Mouse (Mus musculus) lung, postnatal 4 days (tissue): ENCODE measurements around the gene Hcls1.
A peak's percentile ranks its signal among the peaks of the same experiment; 100 is the strongest.

Source experiments
- DNase-seq, 2 experiments: peaks; one replicate each; pipeline ENCODE4 v3.0.0; 2021

Hcls1 gene

GRCm38 (mm10) chr16:36989999-36990625 is 55.3 kb downstream of the Hcls1 start, which contains the start of gene Fbxo40:
TSS of gene Fbxo40 (minus strand) at chr16:36990467.
- DNase-seq, result no peak

GRCm38 (mm10) chr16:36997650-36998049 is 62.9 kb downstream of the Hcls1 start:
- no peak for DNase-seq

GRCm38 (mm10) chr16:36999366-36999972 is 64.7 kb downstream of the Hcls1 start:
- DNase-seq, result no peak

- DNase-seq, result no peak
Measured at GRCm38 (mm10) chr16:37009262-37009661, 74.5 kb downstream of the Hcls1 start.

GRCm38 (mm10) chr16:37010370-37010769 is 75.6 kb downstream of the Hcls1 start:
- peak in 1 of 2 experiments; percentile 33 for DNase-seq

- peak; percentile 92 to 94 for DNase-seq
Measured at GRCm38 (mm10) chr16:37011061-37011921, 76.5 kb downstream of the Hcls1 start, which contains the start of gene Polq. TSS of gene Polq (plus strand) at chr16:37011786.

GRCm38 (mm10) chr16:37011922-37012289 is 77.1 kb downstream of the Hcls1 start:
- no peak for DNase-seq

- DNase-seq, result no peak
Measured at GRCm38 (mm10) chr16:37012336-37012735, 77.6 kb downstream of the Hcls1 start.
